Mouse (Mus musculus): ENCODE measurements around the gene Dnm2. TPM values are rescaled to one million over a fixed set of nuclear protein-coding genes. Genes with fewer than 3 reads are reported as not detected.
"Not testable (repeated sequence)": the region's sequence is repeated elsewhere in the genome, so short reads cannot be mapped to it uniquely, and the experiment has no call there.

Dnm2 gene
- total RNA-seq, 2 experiments from 2014 or later: 94.9 to 131 TPM

- no peak for ATAC-seq (ENCODE audit: poor library complexity, severe bottlenecking)
Observed at GRCm38 (mm10) chr9:21539981-21540753, 115.5 kb downstream of the Dnm2 start.

- ATAC-seq (ENCODE audit: poor library complexity, severe bottlenecking): not testable (repeated sequence)
Observed at GRCm38 (mm10) chr9:21542001-21542400, 117.3 kb downstream of the Dnm2 start.

- ATAC-seq (ENCODE audit: poor library complexity, severe bottlenecking): no peak
Observed at GRCm38 (mm10) chr9:21545351-21545915, 120.7 kb downstream of the Dnm2 start.

- ATAC-seq (ENCODE audit: poor library complexity, severe bottlenecking): peak; percentile 92
Observed at GRCm38 (mm10) chr9:21545916-21546788, 121.4 kb downstream of the Dnm2 start.

- no peak for ATAC-seq (ENCODE audit: poor library complexity, severe bottlenecking)
Observed at GRCm38 (mm10) chr9:21546789-21547074, 122.0 kb downstream of the Dnm2 start, which contains the start of gene Carm1. Carm1 (plus strand) TSS chr9:21546894.

- no peak for ATAC-seq (ENCODE audit: poor library complexity, severe bottlenecking)
Observed at GRCm38 (mm10) chr9:21547075-21547941, 122.6 kb downstream of the Dnm2 start.

GRCm38 (mm10) chr9:21551049-21551448 is 126.3 kb downstream of the Dnm2 start:
- ATAC-seq (ENCODE audit: poor library complexity, severe bottlenecking): no peak

- ATAC-seq (ENCODE audit: poor library complexity, severe bottlenecking): no peak
Observed at GRCm38 (mm10) chr9:21553607-21554273, 129.0 kb downstream of the Dnm2 start.

GRCm38 (mm10) chr9:21555198-21555742 is 130.6 kb downstream of the Dnm2 start:
- ATAC-seq (ENCODE audit: poor library complexity, severe bottlenecking): no peak

- ATAC-seq (ENCODE audit: poor library complexity, severe bottlenecking): no peak
Observed at GRCm38 (mm10) chr9:21556996-21557395, 132.3 kb downstream of the Dnm2 start.

Other genes starting within 250 kb of the Dnm2 start
- 17.7 and 18.8 TPM in 2 replicates for gene Keap1, start 185.5 kb upstream of the Dnm2 start, total RNA-seq (2015)
- 34.0 and 36.9 TPM in 2 replicates for gene Keap1, start 185.5 kb upstream of the Dnm2 start, total RNA-seq (2017)
- gene S1pr5, start 176.5 kb upstream of the Dnm2 start, total RNA-seq (2015): 3.6 and 4.0 TPM in 2 replicates
- 7.9 and 9.0 TPM in 2 replicates for gene S1pr5, start 176.5 kb upstream of the Dnm2 start, total RNA-seq (2017)
- gene Atg4d, start 159.6 kb upstream of the Dnm2 start, total RNA-seq (2015): 14.6 and 15.0 TPM in 2 replicates
- 13.5 and 19.3 TPM in 2 replicates for gene Atg4d, start 159.6 kb upstream of the Dnm2 start, total RNA-seq (2017)
- 28.0 and 28.4 TPM in 2 replicates for gene Kri1, start 136.9 kb upstream of the Dnm2 start, total RNA-seq (2015)
- 53.6 and 76.9 TPM in 2 replicates for gene Kri1, start 136.9 kb upstream of the Dnm2 start, total RNA-seq (2017)
- 132 and 138 TPM in 2 replicates for gene Cdkn2d, start 133.5 kb upstream of the Dnm2 start, total RNA-seq (2015)
- 65.6 and 75.3 TPM in 2 replicates for gene Cdkn2d, start 133.5 kb upstream of the Dnm2 start, total RNA-seq (2017)
- gene Ap1m2, start 112.6 kb upstream of the Dnm2 start, total RNA-seq (2015): 0.31 and 0.32 TPM in 2 replicates
- gene Ap1m2, start 112.6 kb upstream of the Dnm2 start, total RNA-seq (2017): 0.92 and 1.6 TPM in 2 replicates
- 112 and 124 TPM in 2 replicates for gene Slc44a2, start 104.2 kb upstream of the Dnm2 start, total RNA-seq (2015)
- 101 and 116 TPM in 2 replicates for gene Slc44a2, start 104.2 kb upstream of the Dnm2 start, total RNA-seq (2017)
- 21.7 and 22.9 TPM in 2 replicates for gene Ilf3, start 57.0 kb upstream of the Dnm2 start, total RNA-seq (2015)
- gene Ilf3, start 57.0 kb upstream of the Dnm2 start, total RNA-seq (2017): 42.0 and 42.5 TPM in 2 replicates
- 5.4 and 11.8 TPM in 2 replicates for gene Qtrt1, start 13.1 kb upstream of the Dnm2 start, total RNA-seq (2015)
- 6.7 and 9.8 TPM in 2 replicates for gene Qtrt1, start 13.1 kb upstream of the Dnm2 start, total RNA-seq (2017)
- gene Tmed1, start 85.3 kb downstream of the Dnm2 start, total RNA-seq (2015): 5.4 and 6.2 TPM in 2 replicates
- 8.7 and 9.3 TPM in 2 replicates for gene Tmed1, start 85.3 kb downstream of the Dnm2 start, total RNA-seq (2017)
- gene AB124611, start 101.3 kb downstream of the Dnm2 start, total RNA-seq (2015): 179 and 187 TPM in 2 replicates
- 290 and 296 TPM in 2 replicates for gene AB124611, start 101.3 kb downstream of the Dnm2 start, total RNA-seq (2017)
- gene Carm1, start 122.0 kb downstream of the Dnm2 start, total RNA-seq (2015): 19.1 and 26.3 TPM in 2 replicates
- 8.5 and 14.1 TPM in 2 replicates for gene Carm1, start 122.0 kb downstream of the Dnm2 start, total RNA-seq (2017)
- 20.5 and 22.2 TPM in 2 replicates for gene Timm29, start 167.8 kb downstream of the Dnm2 start, total RNA-seq (2015)
- 21.3 and 22.3 TPM in 2 replicates for gene Timm29, start 167.8 kb downstream of the Dnm2 start, total RNA-seq (2017)
- gene Yipf2, start 167.9 kb downstream of the Dnm2 start, total RNA-seq (2015): 5.2 and 5.4 TPM in 2 replicates
- gene Yipf2, start 167.9 kb downstream of the Dnm2 start, total RNA-seq (2017): 5.9 and 8.7 TPM in 2 replicates
- 41.7 and 43.5 TPM in 2 replicates for gene Smarca4, start 191.3 kb downstream of the Dnm2 start, total RNA-seq (2015)
- gene Smarca4, start 191.3 kb downstream of the Dnm2 start, total RNA-seq (2017): 46.0 and 56.5 TPM in 2 replicates